Mouse (Mus musculus): ENCODE results near the gene Gys1. TPM values are rescaled to one million over a fixed set of nuclear protein-coding genes. Genes with fewer than 3 reads are reported as not detected.
"Not testable (repeated sequence)": the region's sequence is repeated elsewhere in the genome, so short reads cannot be mapped to it uniquely, and the experiment has no call there.

The Gys1 gene
- polyA plus RNA-seq, 1 experiment = 35.2 TPM

DNA sequence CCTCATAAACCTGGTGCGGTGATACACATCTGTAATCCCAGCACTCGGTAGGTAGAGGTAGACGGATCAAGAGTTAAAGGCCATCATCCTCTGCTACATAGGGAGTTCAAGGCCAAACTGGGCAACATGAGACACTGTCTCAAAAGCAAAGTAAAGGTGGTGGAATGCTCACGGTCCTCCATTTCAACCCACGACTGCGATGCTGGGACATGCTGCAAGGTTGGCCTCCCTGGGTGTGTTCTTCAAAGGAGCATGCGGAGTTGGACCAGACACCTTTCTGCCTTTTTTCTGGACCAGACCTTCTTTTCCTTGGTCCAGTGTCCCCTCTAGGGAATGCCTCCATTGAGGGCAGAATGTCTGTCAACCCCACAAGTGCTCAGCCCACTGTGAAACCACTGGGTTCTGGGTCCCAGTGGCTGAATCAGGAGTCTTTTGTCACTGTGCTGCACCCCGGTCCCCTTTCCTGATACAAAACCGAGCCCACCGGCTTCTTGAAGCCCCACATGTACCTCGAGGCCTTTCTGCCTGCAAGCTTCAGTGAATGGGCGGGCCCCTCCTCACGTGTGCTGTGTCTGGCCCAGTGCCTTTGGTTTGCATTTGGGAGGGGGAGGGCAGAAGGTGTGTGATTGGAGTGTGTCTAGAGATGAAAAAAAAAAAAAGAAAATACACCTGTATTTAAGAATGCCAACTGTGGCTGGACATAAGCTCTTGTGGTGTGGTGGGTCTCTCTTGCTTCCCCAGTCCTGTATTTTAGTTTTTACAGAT, 21.5 kb downstream of the Gys1 start:
- H3K4me1 ChIP-seq (replicated peaks; ENCODE audit: control insufficient read depth, insufficient read depth, low read length) = peaks cover 22% of the 10 kb centered on the region
- 88% methylated on average over 13 of the region's 13 CpGs for WGBS
- peaks cover 11% of the 10 kb centered on the region for H3K36me3 ChIP-seq (ENCODE audit: control insufficient read depth, insufficient read depth, low read length)
- no peak for DNase-seq
- TF ChIP-seq CTCF (IDR thresholded peaks at IDR 0.05; ENCODE audit: borderline replicate concordance, control insufficient read depth, extremely low read depth, insufficient read depth, low read length, poor library complexity) (no peak), POLR2A (IDR thresholded peaks at IDR 0.05; ENCODE audit: control insufficient read depth, extremely low read depth, insufficient read depth, low read length, poor library complexity) (no peak)
- H3K27me3 ChIP-seq (ENCODE audit: control insufficient read depth, insufficient read depth, low read length) = no peaks in the 10 kb centered on the region
- H3K27ac ChIP-seq (ENCODE audit: control insufficient read depth, insufficient read depth, low read length) = no peak overlapping the region
- no peak overlapping the region for H3K4me3 ChIP-seq (ENCODE audit: control insufficient read depth, insufficient read depth, low read length)

DNA sequence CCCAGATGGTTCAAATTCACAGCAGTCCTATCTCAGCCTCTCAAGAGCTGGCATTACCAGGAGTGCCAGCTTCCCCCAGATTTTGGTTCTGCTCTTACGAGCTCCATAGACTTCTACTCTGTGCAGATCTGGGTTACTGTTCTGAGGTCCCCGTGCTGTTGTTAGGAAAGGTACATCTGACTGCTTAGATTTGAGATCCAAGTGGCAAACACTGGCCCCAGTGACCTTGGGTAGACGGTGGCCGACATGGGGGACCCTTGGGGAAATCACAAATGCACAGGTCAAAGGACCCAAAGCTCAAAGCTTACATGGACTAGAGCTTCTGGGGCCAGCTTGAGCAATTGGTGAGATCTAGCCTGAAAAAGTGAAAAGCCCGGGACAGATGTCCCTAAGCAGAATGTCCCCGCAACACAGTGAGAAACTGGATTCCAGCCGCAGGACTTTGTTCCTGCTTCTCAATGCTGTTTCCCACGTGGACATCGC, 22.1 kb downstream of the Gys1 start:
- H3K4me3 ChIP-seq (ENCODE audit: control insufficient read depth, insufficient read depth, low read length) = no peak overlapping the region
- peaks cover 20% of the 10 kb centered on the region for H3K4me1 ChIP-seq (replicated peaks; ENCODE audit: control insufficient read depth, insufficient read depth, low read length)
- no peak for DNase-seq
- no peak overlapping the region for H3K27ac ChIP-seq (ENCODE audit: control insufficient read depth, insufficient read depth, low read length)
- no peak for TF ChIP-seq POLR2A (IDR thresholded peaks at IDR 0.05; ENCODE audit: control insufficient read depth, extremely low read depth, insufficient read depth, low read length, poor library complexity)
- TF ChIP-seq CTCF (IDR thresholded peaks at IDR 0.05; ENCODE audit: borderline replicate concordance, control insufficient read depth, extremely low read depth, insufficient read depth, low read length, poor library complexity) = no peak
- 76% methylated on average over 9 of the region's 9 CpGs for WGBS
- peaks cover 11% of the 10 kb centered on the region for H3K36me3 ChIP-seq (ENCODE audit: control insufficient read depth, insufficient read depth, low read length)
- no peaks in the 10 kb centered on the region for H3K27me3 ChIP-seq (ENCODE audit: control insufficient read depth, insufficient read depth, low read length)

DNA sequence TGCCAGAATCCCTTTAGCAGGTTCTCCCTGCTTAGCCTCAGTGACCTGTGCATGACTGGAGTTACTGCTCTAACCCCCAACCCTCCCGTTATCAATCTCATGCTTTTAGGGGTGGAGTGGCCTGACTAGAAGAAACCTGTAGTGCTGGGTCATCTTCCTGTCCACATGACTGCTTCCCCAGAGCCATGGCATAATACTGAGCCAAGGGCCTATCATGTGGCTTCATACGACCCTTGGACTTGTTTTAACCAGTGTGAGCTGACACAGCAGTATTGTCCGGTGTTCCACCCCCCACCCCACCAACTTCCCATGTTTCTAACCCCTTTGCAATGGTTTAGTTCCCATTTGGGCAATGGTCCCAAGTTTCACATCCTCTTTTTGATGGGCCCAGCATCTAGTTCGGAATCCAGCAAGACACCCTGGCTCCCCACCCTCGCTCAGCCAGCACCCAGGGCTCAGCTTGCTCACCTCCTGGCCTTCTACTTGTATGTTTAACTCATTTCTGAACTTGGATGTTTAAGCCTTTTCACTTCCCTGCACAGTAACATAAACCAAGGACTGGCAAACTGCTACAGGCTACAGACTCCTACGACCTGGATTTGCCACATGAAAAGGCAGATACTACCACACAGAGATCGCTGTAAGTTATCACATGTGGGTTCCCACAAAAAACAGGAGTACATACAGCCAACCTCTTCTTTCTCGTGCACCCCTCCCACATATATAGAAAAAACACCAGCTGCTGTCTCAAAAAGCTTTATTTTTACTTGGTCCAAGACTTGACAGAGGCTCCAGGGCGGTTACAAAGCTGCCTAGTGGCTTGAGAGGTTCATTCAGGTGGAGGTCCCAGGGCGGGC, 22.8 kb downstream of the Gys1 start:
- DNase-seq = no peak
- Histone ChIP-seq H3K4me3 (ENCODE audit: control insufficient read depth, insufficient read depth, low read length) (no peak overlapping the region), H3K4me1 (replicated peaks; ENCODE audit: control insufficient read depth, insufficient read depth, low read length) (peaks cover 20% of the 10 kb centered on the region), H3K36me3 (ENCODE audit: control insufficient read depth, insufficient read depth, low read length) (peaks cover 11% of the 10 kb centered on the region), H3K27ac (ENCODE audit: control insufficient read depth, insufficient read depth, low read length) (no peak overlapping the region), H3K27me3 (ENCODE audit: control insufficient read depth, insufficient read depth, low read length) (no peaks in the 10 kb centered on the region)
- WGBS = 39% methylated on average over 10 of the region's 10 CpGs
- no peak for TF ChIP-seq CTCF (IDR thresholded peaks at IDR 0.05; ENCODE audit: borderline replicate concordance, control insufficient read depth, extremely low read depth, insufficient read depth, low read length, poor library complexity)
- TF ChIP-seq POLR2A (IDR thresholded peaks at IDR 0.05; ENCODE audit: control insufficient read depth, extremely low read depth, insufficient read depth, low read length, poor library complexity) = no peak

DNA sequence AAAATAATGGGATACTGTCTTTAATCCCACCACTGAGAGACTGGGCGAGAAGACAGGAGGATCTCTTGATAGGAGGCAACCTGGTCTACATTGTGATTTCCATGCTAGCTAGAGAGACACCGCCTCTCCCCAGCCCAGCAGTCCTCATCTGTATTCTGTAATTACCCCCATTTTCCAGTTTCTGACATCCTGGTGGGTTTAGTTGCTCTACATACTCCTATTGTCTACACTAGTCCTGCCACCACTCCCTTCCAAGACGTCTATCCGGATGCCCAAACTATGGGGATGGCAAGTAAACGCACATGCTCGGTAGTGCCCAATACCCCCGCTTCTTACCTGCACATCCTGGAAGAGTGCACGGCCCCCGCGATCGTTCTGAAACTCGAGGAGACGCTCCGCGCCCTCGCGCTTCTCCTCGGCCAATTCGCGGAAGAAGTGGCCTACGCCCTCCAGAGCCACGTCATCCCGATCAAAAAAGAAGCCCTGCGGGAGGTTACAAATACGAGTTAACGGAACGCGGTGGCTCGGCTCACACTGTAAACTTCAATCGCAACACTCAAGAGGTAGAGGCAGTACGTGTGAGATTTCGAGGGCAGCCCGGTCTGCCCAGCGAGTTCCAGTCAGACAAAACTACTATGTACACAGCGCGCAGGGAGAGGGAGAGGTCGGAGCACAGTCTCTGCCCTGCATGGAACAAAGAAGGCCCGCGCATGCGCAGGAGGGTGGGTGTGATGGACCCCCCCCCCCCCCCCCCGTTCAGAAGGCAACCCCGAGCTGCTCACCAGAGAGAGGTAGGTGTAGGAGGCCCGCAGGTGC, 24.3 kb downstream of the Gys1 start:
- TF ChIP-seq POLR2A (IDR thresholded peaks at IDR 0.05; ENCODE audit: control insufficient read depth, extremely low read depth, insufficient read depth, low read length, poor library complexity) (no peak), CTCF (IDR thresholded peaks at IDR 0.05; ENCODE audit: borderline replicate concordance, control insufficient read depth, extremely low read depth, insufficient read depth, low read length, poor library complexity) (0 out of 2 replicates have a peak, but pooled peaks have one; percentile 24)
- DNase-seq = peak; percentile 85
- H3K36me3 ChIP-seq (ENCODE audit: control insufficient read depth, insufficient read depth, low read length) = peaks cover 11% of the 10 kb centered on the region

DNA sequence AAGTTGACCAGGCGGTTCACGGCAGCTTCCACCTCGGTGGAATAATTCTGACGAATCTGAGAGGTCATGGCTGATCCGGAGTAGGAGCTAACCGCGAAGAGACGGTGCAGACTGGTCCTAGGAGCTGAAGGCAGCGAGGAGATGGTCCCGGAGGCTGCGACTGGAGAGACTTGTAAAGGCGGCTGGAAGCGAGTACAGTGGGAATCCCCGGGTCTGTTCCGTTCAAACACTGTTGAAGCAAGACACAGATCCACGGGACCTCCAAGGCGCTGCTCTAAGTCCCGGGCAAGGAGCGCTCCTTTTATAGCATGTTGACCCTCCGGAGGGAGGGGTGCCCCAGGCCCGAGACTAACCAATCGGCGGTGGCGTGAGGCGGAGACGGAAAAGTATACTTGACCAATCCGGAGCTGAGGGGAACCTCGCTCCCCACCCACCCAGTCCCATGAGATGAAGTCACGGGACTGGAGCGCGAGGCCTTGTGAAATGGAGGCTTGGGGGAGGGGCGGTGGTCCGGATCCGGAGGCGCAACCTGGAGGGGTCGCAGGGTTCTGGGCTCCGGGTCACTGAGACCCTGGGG, 25.0 kb downstream of the Gys1 start, which contains the start of gene Ftl1:
Gene Ftl1, minus strand, starts transcription at position 321 of the 577 bp plus-strand sequence.
- 0 out of 2 replicates have a peak, but pooled peaks have one; percentile 18 for TF ChIP-seq CTCF (IDR thresholded peaks at IDR 0.05; ENCODE audit: borderline replicate concordance, control insufficient read depth, extremely low read depth, insufficient read depth, low read length, poor library complexity)
- TF ChIP-seq POLR2A (IDR thresholded peaks at IDR 0.05; ENCODE audit: control insufficient read depth, extremely low read depth, insufficient read depth, low read length, poor library complexity) = peak; percentile 95
- peak; percentile 95 for DNase-seq
- Histone ChIP-seq H3K4me3 (ENCODE audit: control insufficient read depth, insufficient read depth, low read length) (peak within 1 kb of the TSS; percentile 99), H3K4me1 (replicated peaks; ENCODE audit: control insufficient read depth, insufficient read depth, low read length) (peaks cover 20% of the 10 kb centered on the region), H3K27ac (ENCODE audit: control insufficient read depth, insufficient read depth, low read length) (peak within 1 kb of the TSS; percentile 90), H3K36me3 (ENCODE audit: control insufficient read depth, insufficient read depth, low read length) (peaks cover 11% of the 10 kb centered on the region)
- WGBS = under 1% methylated on average over 32 of the region's 37 CpGs
- H3K27me3 ChIP-seq (ENCODE audit: control insufficient read depth, insufficient read depth, low read length) = not testable (repeated sequence)

More for the DNA sequence above, 24.3 kb downstream of the Gys1 start:
- 2% methylated on average over 43 of the region's 43 CpGs for WGBS
- Histone ChIP-seq H3K27me3 (ENCODE audit: control insufficient read depth, insufficient read depth, low read length) (no peaks in the 10 kb centered on the region), H3K27ac (ENCODE audit: control insufficient read depth, insufficient read depth, low read length) (peak overlapping the region; percentile 90), H3K4me3 (ENCODE audit: control insufficient read depth, insufficient read depth, low read length) (peak overlapping the region; percentile 99), H3K4me1 (replicated peaks; ENCODE audit: control insufficient read depth, insufficient read depth, low read length) (peaks cover 20% of the 10 kb centered on the region)
